Mouse (Mus musculus): Measurements from ENCODE around the gene Lrmda.

- no peak for TF ChIP-seq POLR2A (IDR thresholded peaks at IDR 0.05; ENCODE audit: control insufficient read depth, extremely low read depth, insufficient read depth, low read length, poor library complexity)
- TF ChIP-seq CTCF (IDR thresholded peaks at IDR 0.05; ENCODE audit: borderline replicate concordance, control insufficient read depth, extremely low read depth, insufficient read depth, low read length, poor library complexity), result no peak
These were observed 1025.8 kb downstream of the Lrmda start for GRCm38 (mm10) chr14:23045322-23045721.
